Mouse (Mus musculus) forebrain, embryonic 15.5 days (tissue): ENCODE data around the gene AW011738. TPM values are rescaled to one million over a fixed set of nuclear protein-coding genes. Genes with fewer than 3 reads are reported as not detected.
A peak's percentile ranks its signal among the peaks of the same experiment; 100 is the strongest.

ENCODE experiments used
- ATAC-seq: fragments of 200-750 bp; cut with Nextera tagmentation; replicated peaks from 2 replicates; pipeline ENCODE4 v1.8.0; 2017; ENCODE audit warnings: mild to moderate bottlenecking, moderate TSS enrichment, moderate library complexity
- H3K27ac ChIP-seq: fragments of 300-500 bp; sonication (generic); replicated peaks from 2 replicates; pipeline ENCODE4 v1.5.1; 2015; ENCODE audit warnings: mild to moderate bottlenecking, inconsistent platforms
- H3K27me3 ChIP-seq: fragments of 300-500 bp; sonication (generic); 2 replicates; pipeline ENCODE4 v1.6.1; 2015; ENCODE audit warnings: inconsistent platforms
- H3K36me3 ChIP-seq: fragments of 300-500 bp; sonication (generic); 2 replicates; pipeline ENCODE4 v1.6.1; 2015; ENCODE audit warnings: mild to moderate bottlenecking, inconsistent platforms
- H3K4me1 ChIP-seq: fragments of 300-500 bp; sonication (generic); 2 replicates; pipeline ENCODE4 v1.6.1; 2015; ENCODE audit warnings: inconsistent platforms
- H3K4me2 ChIP-seq: fragments of 300-500 bp; sonication (generic); replicated peaks from 2 replicates; pipeline ENCODE4 v1.6.1; 2015; ENCODE audit warnings: mild to moderate bottlenecking, inconsistent platforms
- H3K4me3 ChIP-seq: fragments of 300-500 bp; sonication (generic); 2 replicates; pipeline ENCODE4 v1.5.1; 2015; ENCODE audit warnings: mild to moderate bottlenecking, inconsistent platforms
- H3K9ac ChIP-seq: fragments of 300-500 bp; sonication (generic); replicated peaks from 2 replicates; pipeline ENCODE4 v1.6.1; 2015; ENCODE audit warnings: mild to moderate bottlenecking, inconsistent platforms
- H3K9me3 ChIP-seq: fragments of 300-500 bp; sonication (generic); 2 replicates; pipeline ENCODE4 v1.6.1; 2016; ENCODE audit warnings: inconsistent platforms
- WGBS: fragments of 180-500 bp; shearing (Covaris S2); methylation state at CpG from one replicate; pipeline ENCODE4 v1.1.7; 2015; ENCODE audit warnings: mixed read lengths; 5-methylcytosine and 5-hydroxymethylcytosine counted together
- microRNA-seq: library from miRNA; unstranded; fragments of <30 nt; microRNA quantifications from one replicate; pipeline ENCODE4, GENCODE M21; 2016
- polyA plus RNA-seq: library from polyadenylated mRNA; unstranded; fragments of >200 nt; fragmentation: Nextera tagmentation; extraction: Ambion mirVana; gene quantifications from 2 replicates; pipeline ENCODE4 v1.2.1, GENCODE M21; 2015

Gene AW011738
- polyA plus RNA-seq, 1 experiment from 2014 or later: 4.3 TPM

GRCm38 (mm10) chr4:156253043-156253442 lies 49.9 kb downstream of the AW011738 start:
- peaks cover 9% of the 10 kb centered on the region for H3K4me1 ChIP-seq
- H3K27me3 ChIP-seq: peaks cover 29% of the 10 kb centered on the region
- no peaks in the 10 kb centered on the region for H3K9me3 ChIP-seq
- 50% methylated on average over 7 of the region's 7 CpGs for WGBS
- H3K4me3 ChIP-seq: no peak overlapping the region
- no peak overlapping the region for H3K27ac ChIP-seq
- H3K36me3 ChIP-seq: peaks cover 8% of the 10 kb centered on the region
- ATAC-seq: no peak
- no peak overlapping the region for H3K9ac ChIP-seq
- no peak overlapping the region for H3K4me2 ChIP-seq

GRCm38 (mm10) chr4:156254361-156255077 lies 51.4 kb downstream of the AW011738 start:
- Histone ChIP-seq H3K9ac (no peak overlapping the region), H3K27ac (no peak overlapping the region), H3K4me2 (peak overlapping the region; percentile 27), H3K27me3 (peaks cover 29% of the 10 kb centered on the region), H3K36me3 (no peaks in the 10 kb centered on the region), H3K4me3 (peak overlapping the region; percentile 20), H3K9me3 (no peaks in the 10 kb centered on the region), H3K4me1 (peaks cover 9% of the 10 kb centered on the region)
- ATAC-seq: peak; percentile 82
- WGBS: 2% methylated on average over 30 of the region's 30 CpGs

Small RNA genes lying within 50 kb of the gene (microRNA-seq; reads per million reads assigned to microRNA genes)
- gene Mir7658: 4.0 reads per million, percentile 13 among the genes with 10 or more reads in this experiment

Other genes starting within 250 kb of the AW011738 start
- 7.4 and 9.0 TPM in 2 replicates for gene C1qtnf12, start 241.0 kb upstream of the AW011738 start, polyA plus RNA-seq
- 27.8 and 30.2 TPM in 2 replicates for gene B3galt6, start 210.7 kb upstream of the AW011738 start, polyA plus RNA-seq
- gene Sdf4, start 210.4 kb upstream of the AW011738 start, polyA plus RNA-seq: 114 and 117 TPM in 2 replicates
- gene Tnfrsf4, start 189.5 kb upstream of the AW011738 start, polyA plus RNA-seq: 0.83 and 0.95 TPM in 2 replicates
- 0.66 and 1.5 TPM in 2 replicates for gene Tnfrsf18, start 177.1 kb upstream of the AW011738 start, polyA plus RNA-seq
- gene Ttll10, start 143.9 kb upstream of the AW011738 start, polyA plus RNA-seq: not detected in 2 replicates
- 40.2 and 41.0 TPM in 2 replicates for gene 9430015G10Rik, start 93.3 kb upstream of the AW011738 start, polyA plus RNA-seq
- 0.46 and 0.72 TPM in 2 replicates for gene Rnf223, start 72.8 kb upstream of the AW011738 start, polyA plus RNA-seq
- 103 and 108 TPM in 2 replicates for gene Agrn, start 5.8 kb upstream of the AW011738 start, polyA plus RNA-seq
- gene Isg15, start 2.5 kb upstream of the AW011738 start, polyA plus RNA-seq: 1.5 and 2.1 TPM in 2 replicates
- 1.7 and 2.0 TPM in 2 replicates for gene Perm1, start 12.6 kb downstream of the AW011738 start, polyA plus RNA-seq
- gene Plekhn1, start 31.6 kb downstream of the AW011738 start, polyA plus RNA-seq: 27.3 and 29.0 TPM in 2 replicates
- 61.0 and 61.6 TPM in 2 replicates for gene Noc2l, start 32.7 kb downstream of the AW011738 start, polyA plus RNA-seq
- 1.3 and 1.5 TPM in 2 replicates for gene Samd11, start 52.4 kb downstream of the AW011738 start, polyA plus RNA-seq
- not detected in 2 replicates for gene Vmn2r-ps159, start 127.8 kb downstream of the AW011738 start, polyA plus RNA-seq